21 mouse cellular contexts compared by ENCODE assay signal in the genomic region with DNA sequence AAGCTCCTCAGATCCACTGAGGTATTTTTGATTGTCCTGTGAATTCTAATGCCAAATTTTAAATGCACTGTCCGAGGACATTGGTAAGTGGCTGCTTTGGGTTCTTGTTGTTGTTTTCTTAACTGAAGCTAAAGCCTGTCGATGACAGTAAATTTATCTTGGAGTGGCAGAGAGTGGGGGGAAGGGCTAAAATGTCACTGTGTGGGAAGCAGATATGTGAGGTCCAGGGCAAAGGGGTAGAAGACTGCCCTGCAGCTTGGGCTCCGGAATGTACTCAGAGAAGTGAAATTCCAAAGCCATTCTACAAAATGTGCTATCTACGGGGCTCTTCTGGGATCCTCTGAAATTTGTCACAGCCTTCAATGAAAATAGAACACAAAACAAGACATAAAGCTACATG.
DNase-seq lines count a peak whose midpoint lies in the region; ATAC-seq lines count a peak whose summit lies in the region.
"Had no signal": no experiment of that assay in that cellular context is flagged by ENCODE, and none has a peak within 500 bp of the region (broad histone marks: within the 10 kb centered on the region; RNA-seq: fewer than 3 reads in every experiment).

No protein-coding gene starts in this region.

- no peak for DNase-seq in kidney, postnatal 14 days
- no peak for DNase-seq in T-cell, adult 2 months (ENCODE audit: low spot score)
- DNase-seq in left cerebral cortex, postnatal 4 days: no peak
- DNase-seq: adrenal gland, adult 2 months; cerebellum, adult 11 months; cerebellum, postnatal 25 days; gastrocnemius, postnatal 25 days; kidney, adult 18-20 months; kidney, postnatal 10 days had no signal

- H3K9ac ChIP-seq in kidney, embryonic 15.5 days: no peak overlapping the region
- H3K9ac ChIP-seq in liver, embryonic 12.5 days: peak overlapping the region; percentile 50
- H3K9ac ChIP-seq: forebrain, embryonic 15.5 days; limb, embryonic 15.5 days; midbrain, embryonic 15.5 days had no signal

- intact Hi-C loops in left cerebral cortex, postnatal 4 days (cut with DNase I): no loop called here

- peaks cover 17% of the 10 kb centered on the region for H3K4me1 ChIP-seq in kidney, embryonic 15.5 days
- H3K4me1 ChIP-seq in liver, embryonic 12.5 days: peaks cover 58% of the 10 kb centered on the region
- H3K4me1 ChIP-seq: megakaryocyte, embryonic 14.5 days had no signal

- peak; percentile 83 for ATAC-seq in kidney, embryonic 15.5 days (replicated peaks; ENCODE audit: low FRiP score)
- ATAC-seq in erythroblast, adult 5-6 weeks (replicated peaks; ENCODE audit: low FRiP score, poor library complexity, severe bottlenecking): peak; percentile 90
- peak; percentile 98 for ATAC-seq in liver, embryonic 12.5 days
- ATAC-seq in megakaryocyte progenitor cell, adult 5-6 weeks (replicated peaks; ENCODE audit: poor library complexity): peak; percentile 82
- ATAC-seq: forebrain, embryonic 15.5 days; hindbrain, embryonic 16.5 days; lung, postnatal 0 days; midbrain, embryonic 15.5 days had no signal

- no peak overlapping the region for H3K4me2 ChIP-seq in kidney, embryonic 15.5 days
- H3K4me2 ChIP-seq in liver, embryonic 12.5 days: peak overlapping the region; percentile 58
- H3K4me2 ChIP-seq: forebrain, embryonic 15.5 days; limb, embryonic 15.5 days; midbrain, embryonic 15.5 days had no signal

- no peak overlapping the region for H3K4me3 ChIP-seq in kidney, embryonic 15.5 days (replicated peaks)
- peak overlapping the region; percentile 18 for H3K4me3 ChIP-seq in liver, embryonic 12.5 days
- H3K4me3 ChIP-seq: forebrain, embryonic 15.5 days; layer of hippocampus, adult 2 months; limb, embryonic 15.5 days; megakaryocyte, embryonic 14.5 days; midbrain, embryonic 15.5 days; myocyte had no signal

- 47% methylated on average over 4 of the region's 4 CpGs for WGBS in kidney, embryonic 15.5 days
- 18% methylated on average over 4 of the region's 4 CpGs for WGBS in liver, embryonic 12.5 days (ENCODE audit: insufficient replicate concordance)

- H3K9me3 ChIP-seq in kidney, embryonic 15.5 days (replicated peaks): no peaks in the 10 kb centered on the region
- no peaks in the 10 kb centered on the region for H3K9me3 ChIP-seq in liver, embryonic 12.5 days (replicated peaks)
- H3K9me3 ChIP-seq: forebrain, embryonic 15.5 days; limb, embryonic 15.5 days; megakaryocyte, embryonic 14.5 days; midbrain, embryonic 15.5 days had no signal

- H3K27ac ChIP-seq in kidney, embryonic 15.5 days: no peak overlapping the region
- H3K27ac ChIP-seq in liver, embryonic 12.5 days: peak overlapping the region; percentile 88
- H3K27ac ChIP-seq: forebrain, embryonic 15.5 days; layer of hippocampus, adult 2 months; limb, embryonic 15.5 days; midbrain, embryonic 15.5 days had no signal

- H3K27me3 ChIP-seq in kidney, embryonic 15.5 days: no peaks in the 10 kb centered on the region
- H3K27me3 ChIP-seq in liver, embryonic 12.5 days (replicated peaks): no peaks in the 10 kb centered on the region; the same call in 1 of the 2 replicates
- H3K27me3 ChIP-seq: forebrain, embryonic 15.5 days; limb, embryonic 15.5 days; midbrain, embryonic 15.5 days had no signal

- no peaks in the 10 kb centered on the region for H3K36me3 ChIP-seq in kidney, embryonic 15.5 days
- H3K36me3 ChIP-seq in liver, embryonic 12.5 days: no peaks in the 10 kb centered on the region
- H3K36me3 ChIP-seq: forebrain, embryonic 15.5 days; limb, embryonic 15.5 days; midbrain, embryonic 15.5 days had no signal
